In the genomic region with DNA sequence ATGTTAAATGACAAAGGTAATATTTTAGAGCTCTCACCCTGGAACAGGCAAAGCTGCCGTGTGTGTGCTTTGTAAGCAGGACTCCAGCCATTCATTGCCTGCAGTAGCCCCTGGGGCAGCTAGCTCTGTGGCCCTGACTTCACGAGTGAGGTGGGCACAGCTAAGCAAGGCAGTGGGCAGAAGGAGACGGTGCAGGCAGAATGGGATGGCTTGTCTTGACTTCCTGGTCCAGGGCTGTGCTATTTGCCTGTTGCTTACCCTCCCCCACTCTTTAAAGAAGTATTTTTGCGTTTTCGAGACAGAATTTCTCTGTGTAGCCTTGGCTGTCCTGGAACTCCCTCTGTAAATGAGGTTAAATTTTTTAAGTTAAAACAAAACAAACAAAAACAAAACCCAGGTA, we compare ENCODE assay signal across 17 mouse cellular contexts. TPM values are rescaled to one million over a fixed set of nuclear protein-coding genes. Genes with fewer than 3 reads are reported as not detected.
A peak's percentile ranks its signal among the peaks of the same experiment; 100 is the strongest.
DNase-seq lines count a peak whose midpoint lies in the region; ATAC-seq and TF ChIP-seq lines count a peak whose summit lies in the region.
"Had no signal": no experiment of that assay in that cellular context is flagged by ENCODE, and none has a peak within 500 bp of the region (broad histone marks: within the 10 kb centered on the region; RNA-seq: fewer than 3 reads in every experiment).

No protein-coding gene starts in this region.

- no peaks in the 10 kb centered on the region for H3K9me3 ChIP-seq in heart, embryonic 14.5 days (ENCODE audit: control insufficient read depth, low read length)
- no peaks in the 10 kb centered on the region for H3K9me3 ChIP-seq in heart, embryonic 12.5 days (replicated peaks)
- H3K9me3 ChIP-seq in lung, embryonic 15.5 days = no peaks in the 10 kb centered on the region
- H3K9me3 ChIP-seq in intestine, postnatal 0 days (ENCODE audit: control insufficient read depth) = no peaks in the 10 kb centered on the region
- no peaks in the 10 kb centered on the region for H3K9me3 ChIP-seq in stomach, embryonic 16.5 days (replicated peaks; ENCODE audit: control insufficient read depth, low read length)
- H3K9me3 ChIP-seq: embryonic facial prominence, embryonic 12.5 days; hindbrain, embryonic 12.5 days; kidney, embryonic 15.5 days; limb, embryonic 13.5 days; midbrain, embryonic 12.5 days; neural tube, embryonic 13.5 days had no signal

- no peak for ATAC-seq in heart, embryonic 14.5 days (ENCODE audit: insufficient number of reproducible peaks, insufficient read depth, low FRiP score, low read depth)
- ATAC-seq in heart, embryonic 12.5 days (ENCODE audit: insufficient number of reproducible peaks, low FRiP score) = no peak
- ATAC-seq in lung, embryonic 15.5 days (ENCODE audit: borderline replicate concordance, extremely low read depth, low FRiP score, low TSS enrichment) = no peak
- ATAC-seq in intestine, postnatal 0 days = no peak
- no peak for ATAC-seq in stomach, embryonic 16.5 days (ENCODE audit: insufficient read depth, low FRiP score)

- peaks cover 15 to 23% of the 10 kb centered on the region in 2 experiments for H3K4me1 ChIP-seq in heart, embryonic 14.5 days (ENCODE audit: control insufficient read depth in 2 of 2, insufficient read depth in 2 of 2, low read length in 2 of 2)
- peaks cover 27% of the 10 kb centered on the region for H3K4me1 ChIP-seq in heart, embryonic 12.5 days (replicated peaks)
- H3K4me1 ChIP-seq in lung, embryonic 15.5 days = peaks cover 9% of the 10 kb centered on the region
- 0 out of 2 replicates have a peak, but pooled peaks cover 2% of the 10 kb centered on the region for H3K4me1 ChIP-seq in intestine, postnatal 0 days (replicated peaks; ENCODE audit: control insufficient read depth, insufficient read depth, low read length)
- H3K4me1 ChIP-seq in stomach, embryonic 16.5 days (ENCODE audit: control insufficient read depth, insufficient read depth, low read length) = peaks cover 11% of the 10 kb centered on the region; the same call in 1 of the 2 replicates
- H3K4me1 ChIP-seq: hindbrain, embryonic 12.5 days; midbrain, embryonic 12.5 days; neural tube, embryonic 13.5 days had no signal

- peak overlapping the region in 1 of 2 experiments; percentile 44; a peak in 1 of 4 replicates for H3K27ac ChIP-seq in heart, embryonic 14.5 days (replicated peaks in 1 of 2; ENCODE audit: control insufficient read depth in 1 of 2, insufficient read depth in 1 of 2, low read depth in 2 of 2, low read length in 2 of 2)
- no peak overlapping the region for H3K27ac ChIP-seq in heart, embryonic 12.5 days (ENCODE audit: poor library complexity, severe bottlenecking)
- no peak overlapping the region for H3K27ac ChIP-seq in lung, embryonic 15.5 days
- no peak overlapping the region for H3K27ac ChIP-seq in intestine, postnatal 0 days (ENCODE audit: low read depth, low read length)
- H3K27ac ChIP-seq in stomach, embryonic 16.5 days (ENCODE audit: low read length) = no peak overlapping the region
- H3K27ac ChIP-seq: embryonic facial prominence, embryonic 12.5 days; hindbrain, embryonic 12.5 days; kidney, embryonic 15.5 days; limb, embryonic 13.5 days; midbrain, embryonic 12.5 days; neural tube, embryonic 13.5 days had no signal

- peak overlapping the region; percentile 34; the same call in 1 of the 2 replicates for H3K4me2 ChIP-seq in heart, embryonic 14.5 days (ENCODE audit: low read length)
- no peak overlapping the region for H3K4me2 ChIP-seq in heart, embryonic 12.5 days
- H3K4me2 ChIP-seq in lung, embryonic 15.5 days = no peak overlapping the region
- H3K4me2 ChIP-seq in intestine, postnatal 0 days (replicated peaks; ENCODE audit: low read depth) = 0 out of 2 replicates have a peak overlapping the region, but pooled peaks have one; percentile 30
- H3K4me2 ChIP-seq in stomach, embryonic 16.5 days (ENCODE audit: low read depth, low read length) = peak overlapping the region; percentile 32
- H3K4me2 ChIP-seq: embryonic facial prominence, embryonic 12.5 days; hindbrain, embryonic 12.5 days; kidney, embryonic 15.5 days; limb, embryonic 13.5 days; midbrain, embryonic 12.5 days; neural tube, embryonic 13.5 days had no signal

- H3K36me3 ChIP-seq in heart, embryonic 14.5 days (ENCODE audit: control insufficient read depth, insufficient read depth, low read length) = no peaks in the 10 kb centered on the region
- no peaks in the 10 kb centered on the region for H3K36me3 ChIP-seq in heart, embryonic 12.5 days
- H3K36me3 ChIP-seq in lung, embryonic 15.5 days = no peaks in the 10 kb centered on the region
- H3K36me3 ChIP-seq in intestine, postnatal 0 days (ENCODE audit: control insufficient read depth, insufficient read depth) = no peaks in the 10 kb centered on the region
- H3K36me3 ChIP-seq in stomach, embryonic 16.5 days (ENCODE audit: control insufficient read depth, insufficient read depth, low read length) = no peaks in the 10 kb centered on the region
- H3K36me3 ChIP-seq: embryonic facial prominence, embryonic 12.5 days; hindbrain, embryonic 12.5 days; kidney, embryonic 15.5 days; limb, embryonic 13.5 days; midbrain, embryonic 12.5 days; neural tube, embryonic 13.5 days had no signal

- DNase-seq in lung, postnatal 36 days = no peak
- DNase-seq in right cerebral cortex, postnatal 36 days (ENCODE audit: low spot score in 2 of 2) = no peak
- no peak for DNase-seq in ovary, postnatal 14 days (ENCODE audit: low spot score)
- DNase-seq: adrenal gland, postnatal 36 days; cerebellum, adult 9-10 months; thymus, postnatal 25 days had no signal

- no peak for TF ChIP-seq CTCF in intestine, postnatal 0 days (IDR thresholded peaks at IDR 0.05; ENCODE audit: low read depth)

- 70% methylated on average over 5 of the region's 5 CpGs for WGBS in heart, embryonic 14.5 days
- WGBS in heart, embryonic 12.5 days = 54% methylated on average over 5 of the region's 5 CpGs
- 49% methylated on average over 5 of the region's 5 CpGs for WGBS in lung, embryonic 15.5 days
- WGBS in intestine, postnatal 0 days = 58% methylated on average over 5 of the region's 5 CpGs
- 37% methylated on average over 5 of the region's 5 CpGs for WGBS in stomach, embryonic 16.5 days

- no peaks in the 10 kb centered on the region for H3K27me3 ChIP-seq in heart, embryonic 14.5 days (ENCODE audit: control insufficient read depth, insufficient read depth, low read length)
- peaks cover 3% of the 10 kb centered on the region; the same call in 1 of the 2 replicates for H3K27me3 ChIP-seq in heart, embryonic 12.5 days (replicated peaks)
- H3K27me3 ChIP-seq in lung, embryonic 15.5 days = 0 out of 2 replicates have a peak, but pooled peaks cover 3% of the 10 kb centered on the region
- no peaks in the 10 kb centered on the region for H3K27me3 ChIP-seq in intestine, postnatal 0 days (replicated peaks; ENCODE audit: control insufficient read depth, insufficient read depth, low read length)
- H3K27me3 ChIP-seq in stomach, embryonic 16.5 days (ENCODE audit: control insufficient read depth, insufficient read depth, low read length) = no peaks in the 10 kb centered on the region
- H3K27me3 ChIP-seq: embryonic facial prominence, embryonic 12.5 days; hindbrain, embryonic 12.5 days; kidney, embryonic 15.5 days; limb, embryonic 13.5 days; neural tube, embryonic 13.5 days had no signal

- no peak overlapping the region; a peak in 1 of 4 replicates for H3K4me3 ChIP-seq in heart, embryonic 14.5 days (ENCODE audit: control insufficient read depth in 1 of 2, insufficient read depth in 1 of 2, low read depth in 1 of 2, low read length in 2 of 2)
- H3K4me3 ChIP-seq in heart, embryonic 12.5 days = no peak overlapping the region
- peak overlapping the region; percentile 1; the same call in 1 of the 2 replicates for H3K4me3 ChIP-seq in lung, embryonic 15.5 days
- H3K4me3 ChIP-seq in intestine, postnatal 0 days (ENCODE audit: low read depth, low read length) = no peak overlapping the region
- 0 out of 2 replicates have a peak overlapping the region, but pooled peaks have one; percentile 7 for H3K4me3 ChIP-seq in stomach, embryonic 16.5 days (replicated peaks; ENCODE audit: low read length)
- H3K4me3 ChIP-seq: embryonic facial prominence, embryonic 12.5 days; hindbrain, embryonic 12.5 days; kidney, embryonic 15.5 days; limb, embryonic 13.5 days; midbrain, embryonic 12.5 days; neural tube, embryonic 13.5 days had no signal

- no peak overlapping the region for H3K9ac ChIP-seq in heart, embryonic 14.5 days (ENCODE audit: low read length)
- H3K9ac ChIP-seq in heart, embryonic 12.5 days = no peak overlapping the region
- H3K9ac ChIP-seq in lung, embryonic 15.5 days = no peak overlapping the region
- H3K9ac ChIP-seq in intestine, postnatal 0 days (ENCODE audit: low read depth, low read length) = no peak overlapping the region
- H3K9ac ChIP-seq in stomach, embryonic 16.5 days (ENCODE audit: low read length) = no peak overlapping the region
- H3K9ac ChIP-seq: embryonic facial prominence, embryonic 12.5 days; hindbrain, embryonic 12.5 days; kidney, embryonic 15.5 days; limb, embryonic 13.5 days; midbrain, embryonic 12.5 days; neural tube, embryonic 13.5 days had no signal

RNA-seq across cellular contexts. Expression of a gene that starts 50.1 kb away (rescaled TPM):
- 12.1 and 12.2 TPM in 2 replicates for polyA plus RNA-seq in heart, embryonic 14.5 days (2014; fragmentation: Nextera tagmentation; extraction: Ambion mirVana)
- polyA plus RNA-seq in heart, embryonic 12.5 days (2016; fragmentation: Nextera tagmentation; extraction: Ambion mirVana) = 16.6 TPM in 2 replicates
- 10.7 and 12.0 TPM in 2 replicates for polyA plus RNA-seq in lung, embryonic 15.5 days (2015; fragmentation: Nextera tagmentation; extraction: Ambion mirVana)
- 10.3 and 11.1 TPM in 2 replicates for polyA plus RNA-seq in intestine, postnatal 0 days (2015; fragmentation: Nextera tagmentation; extraction: Ambion mirVana)
- 7.6 and 7.7 TPM in 2 replicates for polyA plus RNA-seq in stomach, embryonic 16.5 days (2015; fragmentation: Nextera tagmentation; extraction: Ambion mirVana)

Comparison
In these comparisons a context has a peak if more than half of its experiments do, and no peak if none do; other contexts are left out.
1. H3K4me2 ChIP-seq: peak in heart, embryonic 14.5 days (single experiment), intestine, postnatal 0 days (single experiment) and stomach, embryonic 16.5 days (single experiment); none in heart, embryonic 12.5 days (single experiment) and lung, embryonic 15.5 days (single experiment).
2. H3K4me3 ChIP-seq: peak in lung, embryonic 15.5 days (single experiment) and stomach, embryonic 16.5 days (single experiment); none in heart, embryonic 14.5 days (0 of 2), heart, embryonic 12.5 days (single experiment) and intestine, postnatal 0 days (single experiment).